Mouse (Mus musculus): Measurements from ENCODE around the gene Nedd9.

Nedd9 gene

DNA sequence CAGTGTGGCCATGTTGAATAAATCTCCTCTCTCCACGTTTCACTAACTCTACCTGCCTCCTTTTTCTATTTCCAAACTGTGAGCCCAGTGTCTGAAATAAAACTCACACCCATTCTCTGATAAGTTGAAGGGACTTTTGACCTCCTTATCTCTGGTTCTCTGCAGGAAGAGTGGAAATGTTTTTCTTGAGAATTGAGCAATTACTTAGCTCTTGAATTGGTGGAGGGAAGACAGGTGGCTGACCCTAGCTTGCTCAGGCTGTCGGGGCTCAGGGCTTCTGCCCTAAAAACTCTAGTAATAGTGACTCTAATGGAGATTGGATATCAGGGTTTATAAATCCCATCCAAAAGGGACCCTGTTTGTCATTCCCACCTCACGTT is 143.3 kb downstream of the Nedd9 start:
- no peak for DNase-seq (ENCODE audit: low read depth, low spot score)

- no peak for DNase-seq (ENCODE audit: low read depth, low spot score)
These were observed 143.8 kb downstream of the Nedd9 start for GRCm38 (mm10) chr13:41343163-41343886.

DNA sequence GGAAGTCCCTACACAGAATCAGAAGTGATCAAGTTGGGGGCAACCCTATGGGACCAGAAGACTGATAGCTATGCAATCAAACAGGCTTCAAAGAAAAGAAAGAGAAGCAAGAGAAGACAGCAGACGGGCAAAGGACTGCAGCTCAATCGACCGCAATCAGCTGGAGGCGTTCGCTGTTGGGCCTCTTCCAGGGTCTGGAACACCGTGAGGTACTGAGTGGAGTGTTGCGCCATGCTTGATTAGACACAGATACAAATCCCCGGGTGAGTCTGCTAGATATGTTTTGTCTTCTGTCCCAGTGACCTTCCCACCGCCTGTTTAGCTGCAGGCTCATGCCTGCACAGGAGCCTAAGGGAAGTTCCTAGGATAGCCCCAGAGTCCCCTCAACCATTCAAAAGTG is 145.7 kb downstream of the Nedd9 start:
- no peak for DNase-seq (ENCODE audit: low read depth, low spot score)

DNA sequence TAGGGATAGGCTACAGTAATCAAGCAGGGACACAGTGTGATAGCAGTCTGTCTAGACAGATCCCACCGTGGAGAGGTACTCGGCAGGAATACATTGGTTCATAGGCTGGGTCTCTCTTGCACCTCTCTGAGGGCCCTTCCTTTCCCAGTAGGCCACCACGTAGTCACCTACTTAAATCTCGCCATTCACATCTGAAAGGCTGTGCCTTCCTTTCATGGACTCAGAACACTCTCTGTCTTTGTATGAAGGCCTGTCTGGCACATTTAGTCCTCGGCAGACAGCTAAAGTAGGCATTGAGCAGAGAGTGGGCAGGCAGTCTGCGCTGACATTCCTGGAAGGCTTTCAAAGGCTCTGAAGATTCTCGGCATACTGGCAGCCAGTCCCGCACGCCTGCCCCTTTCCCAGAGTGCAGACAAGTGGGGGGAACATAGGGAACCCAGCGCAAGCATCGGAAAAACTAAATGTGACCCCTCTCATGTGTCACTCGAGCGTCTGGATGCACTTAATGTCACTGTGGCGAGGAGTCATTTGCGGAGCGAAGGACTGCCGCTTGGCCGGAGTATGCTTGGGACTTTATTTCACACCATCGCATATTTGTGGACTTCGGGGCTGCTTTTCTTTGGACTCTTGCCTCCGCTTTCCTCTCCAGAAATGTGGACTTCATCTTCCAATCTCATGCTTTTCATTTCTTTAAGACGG is 147.4 kb downstream of the Nedd9 start:
- DNase-seq (ENCODE audit: low read depth, low spot score), result no peak

DNA sequence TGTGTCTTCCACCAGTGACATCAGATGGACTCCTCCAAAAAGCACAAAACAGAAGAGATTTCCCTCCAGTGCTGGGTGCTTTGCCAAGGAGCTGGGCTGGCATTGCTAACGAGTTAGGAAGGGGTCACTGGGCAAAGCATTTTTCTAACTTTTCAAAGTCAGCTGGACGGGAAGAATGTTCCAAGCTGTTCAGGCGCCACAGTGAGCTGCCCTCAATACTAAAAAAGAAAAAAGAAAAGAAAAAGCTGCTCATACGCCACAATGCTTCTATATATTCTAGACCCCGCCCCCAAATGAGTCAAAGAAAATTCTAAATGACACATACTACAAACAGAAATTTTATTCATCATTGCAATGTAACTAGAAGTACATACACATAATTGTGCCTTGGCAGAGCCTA is 148.0 kb downstream of the Nedd9 start:
- DNase-seq (ENCODE audit: low read depth, low spot score), result no peak

DNA sequence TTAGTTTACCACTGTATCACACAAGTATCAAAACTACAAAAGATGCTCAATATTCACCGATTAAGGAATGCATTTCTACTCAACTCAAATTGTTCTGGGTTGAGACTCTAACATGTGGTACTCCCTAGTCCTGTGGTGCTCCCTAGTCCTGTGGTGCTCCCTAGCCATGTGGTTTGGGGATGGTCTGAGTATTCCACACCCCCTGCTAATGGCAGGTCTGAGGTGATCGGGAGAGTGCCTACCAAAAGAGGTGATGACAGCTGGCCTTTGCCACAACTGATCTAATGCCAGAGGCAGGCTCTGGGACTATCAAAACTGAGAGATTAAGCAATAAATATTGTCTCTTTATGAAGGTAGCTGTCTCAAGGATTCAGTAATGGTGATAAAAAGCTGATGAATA is 149.8 kb downstream of the Nedd9 start:
- no peak for DNase-seq (ENCODE audit: low read depth, low spot score)

DNA sequence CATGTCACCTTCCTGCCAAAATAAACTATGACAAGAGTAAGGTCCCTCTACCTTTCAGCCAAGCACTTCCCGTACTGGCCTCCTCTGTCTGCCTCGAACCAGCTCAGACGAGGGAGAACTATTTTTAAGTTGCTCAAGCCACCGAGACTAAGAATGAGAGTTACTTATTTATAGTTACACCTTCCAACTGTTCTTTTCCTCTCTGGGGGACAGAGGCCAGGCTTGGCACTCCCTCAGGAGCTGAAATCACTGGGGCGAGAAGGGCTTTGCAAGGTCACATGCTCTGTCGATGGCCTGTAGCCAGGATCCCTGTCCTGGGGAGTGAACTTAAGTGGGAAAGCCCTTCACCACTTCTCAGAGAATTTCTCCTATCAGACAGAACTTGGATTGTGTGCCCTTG is 150.9 kb downstream of the Nedd9 start:
- DNase-seq (ENCODE audit: low read depth, low spot score), result no peak

DNA sequence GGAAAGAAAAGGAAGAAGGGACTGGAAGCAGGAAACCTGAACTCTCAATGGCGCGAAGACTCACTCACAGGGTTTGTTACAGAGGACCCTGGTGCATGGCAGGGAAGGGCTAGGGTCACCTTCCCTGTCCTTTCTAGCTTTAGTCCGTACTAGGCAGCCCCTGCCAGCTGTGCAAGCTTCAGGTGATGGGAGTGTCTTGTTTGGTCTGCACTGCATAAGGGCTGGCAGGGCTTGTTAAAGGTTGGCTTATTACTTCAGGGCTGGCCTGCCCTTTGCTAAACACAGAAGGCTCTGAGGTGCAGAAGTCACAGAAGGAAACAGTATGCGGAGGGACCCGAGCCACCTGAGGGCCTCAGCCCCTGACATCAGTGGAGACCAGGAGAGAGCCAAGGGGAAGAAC is 151.4 kb downstream of the Nedd9 start:
- DNase-seq (ENCODE audit: low read depth, low spot score), result no peak

GRCm38 (mm10) chr13:41334641-41335000 is 152.5 kb downstream of the Nedd9 start:
- no peak for DNase-seq (ENCODE audit: low read depth, low spot score)

DNA sequence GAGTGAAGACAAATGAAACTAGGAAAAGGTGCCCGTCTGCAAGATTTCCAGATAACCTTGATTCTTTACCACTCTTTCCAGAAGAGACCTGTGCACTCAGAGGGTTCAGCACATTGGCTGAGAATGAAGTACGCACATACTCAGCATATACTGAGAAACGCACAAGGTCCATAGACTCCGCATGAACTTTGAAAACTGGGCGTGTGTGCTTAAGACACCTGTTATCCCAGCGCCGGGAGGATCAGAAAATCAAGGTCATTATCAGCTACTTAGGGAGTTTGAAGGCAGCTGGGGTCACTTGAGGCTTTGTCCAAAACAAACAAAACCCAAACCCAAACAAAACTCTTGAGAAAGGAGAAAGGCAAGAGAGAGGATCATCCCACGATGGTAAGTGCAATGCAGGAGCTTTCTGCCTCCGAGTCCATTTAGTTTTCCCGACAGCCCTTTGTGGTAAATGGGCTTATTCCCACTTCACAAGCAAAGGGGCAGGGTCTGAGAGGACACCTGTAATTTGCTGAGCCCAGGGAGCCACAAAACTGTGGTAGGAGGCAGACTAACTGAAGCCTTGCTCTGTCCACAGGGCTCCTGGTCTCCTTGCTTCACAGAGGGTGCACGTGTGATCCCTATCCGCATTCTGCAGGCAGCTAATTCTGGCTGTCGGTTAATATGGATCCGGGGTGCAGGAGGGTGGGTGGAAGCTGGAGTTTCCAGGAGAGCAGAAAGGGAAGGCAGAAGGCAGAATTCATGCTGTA is 153.1 kb downstream of the Nedd9 start:
- no peak for DNase-seq (ENCODE audit: low read depth, low spot score)

DNA sequence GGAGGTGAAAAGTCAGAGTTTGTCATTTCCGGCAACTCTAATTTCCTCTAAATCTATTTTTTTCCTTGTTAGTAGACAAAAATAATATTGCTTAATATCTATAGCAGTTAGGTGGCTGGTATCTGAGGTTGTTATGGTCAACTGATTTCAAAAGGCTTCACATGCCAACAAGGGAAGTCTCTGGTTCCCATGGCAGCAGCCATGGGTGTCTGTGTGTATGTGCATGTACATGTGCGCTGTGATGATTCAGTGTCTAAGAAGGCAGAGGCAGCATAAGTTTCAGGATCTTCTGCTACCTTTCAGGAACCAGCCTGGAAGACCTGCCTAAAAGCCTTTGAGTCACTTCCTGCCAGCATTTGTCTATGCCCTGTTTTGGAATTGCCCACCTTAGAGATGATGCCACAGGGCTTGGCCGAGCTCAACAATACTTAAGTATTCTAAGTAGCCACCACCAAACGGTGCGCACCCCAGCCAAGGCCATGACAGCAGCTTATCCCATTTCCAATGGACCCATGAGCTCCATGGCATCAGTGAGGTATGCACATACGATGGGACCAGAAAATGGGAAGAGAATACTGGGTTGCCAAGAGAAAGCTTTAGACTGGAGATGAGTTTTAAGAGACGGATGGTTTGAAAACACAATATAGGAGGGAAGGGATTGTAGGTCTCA is 155.4 kb downstream of the Nedd9 start:
- no peak for DNase-seq (ENCODE audit: low read depth, low spot score)

GRCm38 (mm10) chr13:41330589-41331345 is 156.4 kb downstream of the Nedd9 start:
- no peak for DNase-seq (ENCODE audit: low read depth, low spot score)

GRCm38 (mm10) chr13:41330051-41330450 is 157.1 kb downstream of the Nedd9 start:
- DNase-seq (ENCODE audit: low read depth, low spot score), result no peak

DNA sequence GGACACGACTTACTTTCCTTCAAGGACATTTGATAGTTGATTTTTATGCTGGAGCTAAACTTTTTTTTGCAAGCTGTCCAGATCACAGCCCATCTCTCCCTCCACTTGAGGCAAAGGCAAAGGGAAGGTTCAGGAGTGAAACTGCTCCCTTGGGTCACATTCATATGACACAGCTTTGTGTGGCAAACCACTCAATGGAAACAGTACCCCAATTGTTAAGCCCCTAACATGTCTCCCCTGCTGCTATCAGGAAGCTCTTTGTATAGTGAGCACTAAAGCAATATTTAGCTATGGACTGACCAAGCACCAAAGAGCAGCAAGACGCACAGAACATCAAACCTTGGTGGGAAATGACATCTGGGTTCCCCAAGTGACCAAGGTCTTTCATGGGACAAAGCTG is 158.7 kb downstream of the Nedd9 start:
- DNase-seq (ENCODE audit: low read depth, low spot score), result no peak

DNA sequence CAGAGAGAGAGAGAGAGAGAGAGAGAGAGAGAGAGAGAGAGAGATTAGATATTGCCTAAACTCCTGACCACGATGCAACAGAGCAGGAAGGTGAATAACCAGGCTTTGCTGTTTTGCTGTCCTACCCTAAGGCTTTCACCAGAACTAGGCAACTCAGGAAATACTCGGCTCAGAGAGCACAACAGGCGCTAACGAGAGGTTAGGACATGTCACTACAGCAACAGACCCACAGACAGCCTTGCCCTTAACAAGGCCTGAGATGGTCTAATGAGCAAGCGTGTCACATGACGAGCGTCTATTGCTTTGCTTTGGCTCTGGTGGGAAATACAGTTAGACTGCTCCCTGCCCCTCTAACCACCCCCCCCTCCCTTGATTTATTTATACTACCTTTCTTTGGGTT is 159.6 kb downstream of the Nedd9 start:
- DNase-seq (ENCODE audit: low read depth, low spot score), result no peak

DNA sequence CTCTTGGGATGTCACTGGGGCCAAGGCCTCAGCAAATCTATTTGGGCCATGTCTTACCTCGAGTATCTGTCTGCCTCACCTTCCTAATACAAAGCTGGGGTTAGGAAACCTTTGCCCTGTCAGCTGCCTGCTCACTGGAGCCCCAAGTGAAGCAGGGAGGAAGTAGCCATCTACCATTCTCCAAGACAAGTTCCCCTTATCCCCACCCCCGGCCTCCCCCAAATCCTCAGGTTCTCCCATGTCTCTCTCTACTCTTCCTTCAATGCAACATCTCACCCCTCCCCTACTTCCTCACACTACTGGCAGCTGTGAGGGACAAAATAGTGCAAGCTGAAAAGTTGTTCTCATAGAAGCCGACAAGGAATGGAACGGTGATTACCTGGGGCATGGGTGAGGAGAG is 161.0 kb downstream of the Nedd9 start:
- DNase-seq (ENCODE audit: low read depth, low spot score), result no peak

DNA sequence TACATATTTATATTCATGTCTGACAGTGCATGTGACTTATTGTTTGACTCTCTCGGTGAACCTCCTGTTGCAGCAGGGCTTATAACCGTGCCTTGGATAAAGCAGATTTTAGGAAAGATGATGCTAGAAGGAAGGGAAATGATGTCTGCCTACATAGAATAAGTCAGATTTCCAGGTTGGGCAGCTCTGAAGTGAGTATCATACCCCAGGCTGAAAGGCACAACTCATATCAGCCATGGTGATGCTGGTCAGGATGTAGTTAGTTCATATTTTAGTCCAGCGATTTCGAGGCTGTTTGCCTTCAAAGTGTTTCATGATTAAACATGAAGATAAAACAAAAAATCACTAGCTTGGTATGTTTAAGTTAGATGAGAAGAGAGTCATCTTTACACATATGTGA is 161.8 kb downstream of the Nedd9 start:
- DNase-seq (ENCODE audit: low read depth, low spot score), result no peak

- no peak for DNase-seq (ENCODE audit: low read depth, low spot score)
These were observed 162.5 kb downstream of the Nedd9 start for GRCm38 (mm10) chr13:41324631-41325030.

DNA sequence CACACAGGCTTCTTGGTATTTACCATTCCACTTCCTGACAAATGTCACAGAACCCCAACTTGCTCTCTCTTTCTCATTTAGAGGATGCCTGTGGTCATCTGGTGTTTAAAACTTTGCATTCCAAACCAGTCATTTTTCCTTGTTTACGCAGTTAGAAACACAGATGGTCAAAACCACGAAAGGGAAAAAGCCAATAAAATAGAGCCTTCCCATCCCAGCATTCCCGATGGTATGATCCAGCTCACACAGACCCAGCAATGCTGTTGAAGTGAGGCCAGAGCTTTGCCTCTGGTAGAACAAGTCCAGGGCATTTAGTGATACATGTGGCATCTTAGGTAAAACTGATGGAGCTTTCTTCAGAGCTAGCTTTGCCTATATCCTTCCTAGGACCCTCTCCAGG is 165.7 kb downstream of the Nedd9 start:
- DNase-seq (ENCODE audit: low read depth, low spot score), result no peak

- no peak for DNase-seq (ENCODE audit: low read depth, low spot score)
These were observed 166.4 kb downstream of the Nedd9 start for GRCm38 (mm10) chr13:41320749-41321148.

DNA sequence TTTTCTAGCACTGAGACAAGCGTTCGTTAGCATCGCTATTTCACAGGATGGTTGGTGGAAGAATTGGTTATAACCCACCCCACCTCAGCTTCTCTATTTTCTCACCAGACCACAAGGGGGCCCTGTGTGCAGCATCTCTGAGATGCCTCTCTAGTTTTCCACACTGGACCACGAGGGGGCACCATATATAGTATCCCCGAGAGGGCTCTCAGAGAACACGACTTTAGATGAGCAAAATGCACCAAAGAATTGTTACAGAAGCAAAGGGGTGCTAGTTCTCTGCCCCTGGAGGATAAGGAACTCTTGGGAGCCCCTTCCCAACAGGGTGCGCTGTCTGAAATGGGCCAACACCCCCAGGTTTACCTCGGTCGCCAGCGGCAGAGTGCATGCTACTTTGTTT is 184.4 kb downstream of the Nedd9 start:
- DNase-seq (ENCODE audit: low read depth, low spot score), result peak; percentile 49

GRCm38 (mm10) chr13:41300037-41300436 is 187.1 kb downstream of the Nedd9 start:
- no peak for DNase-seq (ENCODE audit: low read depth, low spot score)

Data from WW6 (cell line).